Mouse (Mus musculus) liver, embryonic 13.5 days (tissue): Measurements from ENCODE around the gene Psip1. TPM values are rescaled to one million over a fixed set of nuclear protein-coding genes. Genes with fewer than 3 reads are reported as not detected.
A peak's percentile ranks its signal among the peaks of the same experiment; 100 is the strongest.
"Not testable (repeated sequence)": the region's sequence is repeated elsewhere in the genome, so short reads cannot be mapped to it uniquely, and the experiment has no call there.

Experiments used
- ATAC-seq: fragments of 200-750 bp; cut with Nextera tagmentation; 2 replicates; pipeline ENCODE4 v1.8.0; 2017; ENCODE audit warnings: low read depth, mild to moderate bottlenecking, moderate number of reproducible peaks, moderate library complexity
- DNase-seq: peaks from one replicate; pipeline ENCODE4 v3.0.0; 2022
- H3K27ac ChIP-seq: fragments of 300-500 bp; sonication (generic); 2 replicates; pipeline ENCODE4 v1.5.1; 2015; ENCODE audit warnings: moderate library complexity, mild to moderate bottlenecking, inconsistent platforms
- H3K27me3 ChIP-seq: fragments of 300-500 bp; sonication (generic); 2 replicates; pipeline ENCODE4 v1.6.1; 2015; ENCODE audit warnings: mild to moderate bottlenecking, inconsistent platforms
- H3K36me3 ChIP-seq: fragments of 300-500 bp; sonication (generic); 2 replicates; pipeline ENCODE4 v1.6.1; 2015; ENCODE audit warnings: mild to moderate bottlenecking, inconsistent platforms
- H3K4me1 ChIP-seq: fragments of 300-500 bp; sonication (generic); replicated peaks from 2 replicates; pipeline ENCODE4 v1.6.1; 2015; ENCODE audit warnings: inconsistent platforms
- H3K4me2 ChIP-seq: fragments of 300-500 bp; sonication (generic); 2 replicates; pipeline ENCODE4 v1.6.1; 2015; ENCODE audit warnings: inconsistent platforms, mild to moderate bottlenecking, moderate library complexity
- H3K4me3 ChIP-seq: fragments of 300-500 bp; sonication (generic); replicated peaks from 2 replicates; pipeline ENCODE4 v1.5.1; 2015; ENCODE audit warnings: mild to moderate bottlenecking, inconsistent platforms
- H3K9ac ChIP-seq: fragments of 300-500 bp; sonication (generic); 2 replicates; pipeline ENCODE4 v1.6.1; 2015; ENCODE audit warnings: mild to moderate bottlenecking, inconsistent platforms
- H3K9me3 ChIP-seq: fragments of 300-500 bp; sonication (generic); replicated peaks from 2 replicates; pipeline ENCODE4 v1.6.1; 2016; ENCODE audit warnings: inconsistent platforms
- WGBS: fragments of 180-500 bp; shearing (Covaris S2); methylation state at CpG from one replicate; pipeline ENCODE4 v1.1.7; 2015; ENCODE audit not compliant: insufficient replicate concordance; 5-methylcytosine and 5-hydroxymethylcytosine counted together
- polyA plus RNA-seq: library from polyadenylated mRNA; unstranded; fragments of >200 nt; fragmentation: Nextera tagmentation; extraction: Ambion mirVana; gene quantifications from 2 replicates; pipeline ENCODE4 v1.2.1, GENCODE M21; 2015

Gene Psip1
- polyA plus RNA-seq, 1 experiment from 2014 or later: 59.9 TPM

GRCm38 (mm10) chr4:83500154-83501036, 14.1 kb upstream of the Psip1 start:
- DNase-seq (no peak), ATAC-seq (no peak)
- no peak overlapping the region for H3K4me3 ChIP-seq
- H3K36me3 ChIP-seq: no peaks in the 10 kb centered on the region
- H3K4me2 ChIP-seq: peak overlapping the region; percentile 20
- no peak overlapping the region for H3K27ac ChIP-seq
- H3K27me3 ChIP-seq: peaks cover 9% of the 10 kb centered on the region; the same call in 1 of the 2 replicates
- 19% methylated on average over 22 of the region's 22 CpGs for WGBS
- H3K4me1 ChIP-seq: no peaks in the 10 kb centered on the region
- no peaks in the 10 kb centered on the region for H3K9me3 ChIP-seq
- no peak overlapping the region for H3K9ac ChIP-seq

GRCm38 (mm10) chr4:83497013-83497412, 10.8 kb upstream of the Psip1 start:
- not testable (repeated sequence) for H3K9me3 ChIP-seq, H3K9ac ChIP-seq, H3K4me3 ChIP-seq, H3K27me3 ChIP-seq, H3K36me3 ChIP-seq, ATAC-seq, H3K4me2 ChIP-seq, H3K27ac ChIP-seq, DNase-seq, H3K4me1 ChIP-seq
- WGBS: 73% methylated on average over 5 of the region's 5 CpGs

GRCm38 (mm10) chr4:83493112-83493511, 6.9 kb upstream of the Psip1 start:
- Histone ChIP-seq H3K4me3 (no peak overlapping the region), H3K27ac (no peak overlapping the region), H3K9ac (no peak overlapping the region), H3K36me3 (no peaks in the 10 kb centered on the region), H3K4me1 (no peaks in the 10 kb centered on the region), H3K27me3 (no peaks in the 10 kb centered on the region), H3K9me3 (no peaks in the 10 kb centered on the region), H3K4me2 (no peak overlapping the region)
- WGBS: 71% methylated on average over 1 of the region's 1 CpGs
- ATAC-seq: no peak
- DNase-seq: no peak

- Histone ChIP-seq H3K36me3 (peaks cover 6% of the 10 kb centered on the region; the same call in 1 of the 2 replicates), H3K4me1 (peaks cover 17% of the 10 kb centered on the region), H3K27ac (no peak overlapping the region), H3K27me3 (no peaks in the 10 kb centered on the region), H3K9ac (no peak overlapping the region), H3K4me3 (no peak overlapping the region), H3K4me2 (no peak overlapping the region), H3K9me3 (no peaks in the 10 kb centered on the region)
- DNase-seq: no peak
- 45% methylated on average over 5 of the region's 5 CpGs for WGBS
- ATAC-seq: no peak
Measured at GRCm38 (mm10) chr4:83489121-83489520, 2.9 kb upstream of the Psip1 start.

- whole genome bisulfite sequencing: under 1% methylated on average over 37 of the region's 40 CpGs
Measured at GRCm38 (mm10) chr4:83485735-83486116, 533 bp downstream of the Psip1 start.

GRCm38 (mm10) chr4:83485250-83485649, 1.0 kb downstream of the Psip1 start:
- 27% methylated on average over 12 of the region's 12 CpGs for WGBS
- H3K27me3 ChIP-seq: no peaks in the 10 kb centered on the region
- H3K27ac ChIP-seq: peak overlapping the region; percentile 96

More at GRCm38 (mm10) chr4:83485735-83486116, 533 bp downstream of the Psip1 start:
- no peaks in the 10 kb centered on the region for H3K9me3 ChIP-seq
- H3K4me1 ChIP-seq: peaks cover 21% of the 10 kb centered on the region
- no peaks in the 10 kb centered on the region for H3K27me3 ChIP-seq
- H3K4me2 ChIP-seq: peak overlapping the region; percentile 82
- DNase-seq (peak; percentile 87), ATAC-seq (peak; percentile 86)
- peak overlapping the region; percentile 96 for H3K27ac ChIP-seq
- H3K9ac ChIP-seq: peak overlapping the region; percentile 94
- peaks cover 35% of the 10 kb centered on the region for H3K36me3 ChIP-seq
- H3K4me3 ChIP-seq: peak overlapping the region; percentile 93

GRCm38 (mm10) chr4:83468208-83468607, 18.1 kb downstream of the Psip1 start:
- H3K36me3 ChIP-seq: peaks cover 85% of the 10 kb centered on the region
- DNase-seq: no peak
- no peaks in the 10 kb centered on the region for H3K4me1 ChIP-seq
- WGBS: 84% methylated on average over 3 of the region's 3 CpGs
- H3K9ac ChIP-seq: no peak overlapping the region
- no peaks in the 10 kb centered on the region for H3K9me3 ChIP-seq
- no peaks in the 10 kb centered on the region for H3K27me3 ChIP-seq
- no peak overlapping the region for H3K4me2 ChIP-seq
- no peak overlapping the region for H3K4me3 ChIP-seq
- no peak for ATAC-seq
- H3K27ac ChIP-seq: no peak overlapping the region

More at GRCm38 (mm10) chr4:83485250-83485649, 1.0 kb downstream of the Psip1 start:
- Histone ChIP-seq H3K4me2 (peak overlapping the region; percentile 82), H3K4me1 (peaks cover 21% of the 10 kb centered on the region), H3K4me3 (peak overlapping the region; percentile 93), H3K9ac (peak overlapping the region; percentile 94), H3K36me3 (peaks cover 38% of the 10 kb centered on the region), H3K9me3 (no peaks in the 10 kb centered on the region)
- ATAC-seq: no peak
- no peak for DNase-seq

- no peaks in the 10 kb centered on the region for H3K27me3 ChIP-seq
- H3K9me3 ChIP-seq: no peaks in the 10 kb centered on the region
- ATAC-seq (no peak), DNase-seq (no peak)
- no peak overlapping the region for H3K27ac ChIP-seq
- H3K36me3 ChIP-seq: peaks cover 85% of the 10 kb centered on the region
- WGBS: 85% methylated on average over 7 of the region's 7 CpGs
- no peaks in the 10 kb centered on the region for H3K4me1 ChIP-seq
- H3K9ac ChIP-seq: no peak overlapping the region
- H3K4me2 ChIP-seq: no peak overlapping the region
- H3K4me3 ChIP-seq: no peak overlapping the region
Measured at GRCm38 (mm10) chr4:83467615-83468014, 18.6 kb downstream of the Psip1 start.

GRCm38 (mm10) chr4:83464827-83465226, 21.4 kb downstream of the Psip1 start:
- H3K9me3 ChIP-seq: no peaks in the 10 kb centered on the region
- WGBS: 72% methylated on average over 7 of the region's 7 CpGs

GRCm38 (mm10) chr4:83460106-83460505, 26.2 kb downstream of the Psip1 start:
- no peak for ATAC-seq
- H3K36me3 ChIP-seq: peaks cover 72% of the 10 kb centered on the region
- 85% methylated on average over 5 of the region's 5 CpGs for WGBS

More at GRCm38 (mm10) chr4:83464827-83465226, 21.4 kb downstream of the Psip1 start:
- H3K9ac ChIP-seq: no peak overlapping the region
- H3K4me3 ChIP-seq: no peak overlapping the region
- H3K27ac ChIP-seq: no peak overlapping the region
- no peaks in the 10 kb centered on the region for H3K27me3 ChIP-seq
- H3K4me2 ChIP-seq: no peak overlapping the region
- peaks cover 71% of the 10 kb centered on the region for H3K36me3 ChIP-seq
- ATAC-seq (no peak), DNase-seq (no peak)
- no peaks in the 10 kb centered on the region for H3K4me1 ChIP-seq

GRCm38 (mm10) chr4:83450785-83451184, 35.5 kb downstream of the Psip1 start:
- DNase-seq: no peak
- no peak for ATAC-seq
- Histone ChIP-seq H3K9me3 (no peaks in the 10 kb centered on the region), H3K9ac (no peak overlapping the region), H3K27ac (no peak overlapping the region), H3K4me1 (no peaks in the 10 kb centered on the region), H3K4me3 (no peak overlapping the region), H3K36me3 (peaks cover 56% of the 10 kb centered on the region), H3K27me3 (no peaks in the 10 kb centered on the region), H3K4me2 (no peak overlapping the region)
- 83% methylated on average over 4 of the region's 4 CpGs for whole genome bisulfite sequencing

More at GRCm38 (mm10) chr4:83460106-83460505, 26.2 kb downstream of the Psip1 start:
- H3K9me3 ChIP-seq: no peaks in the 10 kb centered on the region
- H3K27me3 ChIP-seq: no peaks in the 10 kb centered on the region
- H3K4me3 ChIP-seq: no peak overlapping the region
- H3K4me2 ChIP-seq: no peak overlapping the region
- DNase-seq: no peak
- no peak overlapping the region for H3K27ac ChIP-seq
- H3K9ac ChIP-seq: no peak overlapping the region
- no peaks in the 10 kb centered on the region for H3K4me1 ChIP-seq
